Mouse (Mus musculus) olfactory bulb, adult 2 months (tissue): Measurements from ENCODE around the gene Ppp1r12b. TPM values are rescaled to one million over a fixed set of nuclear protein-coding genes. Genes with fewer than 3 reads are reported as not detected.

Source experiments
- H3K27ac ChIP-seq: fragments of 200-500 bp; 2 replicates; pipeline ENCODE4 v1.5.1; 2012; ENCODE audit warnings: low read depth, low read length; ENCODE audit not compliant: insufficient read depth
- H3K4me1 ChIP-seq: fragments of 200-500 bp; 2 replicates; pipeline ENCODE4 v1.6.1; 2012; ENCODE audit warnings: low read length; ENCODE audit not compliant: control insufficient read depth, insufficient read depth
- H3K4me3 ChIP-seq: fragments of 200-500 bp; 2 replicates; pipeline ENCODE4 v1.5.1; 2012; ENCODE audit warnings: mild to moderate bottlenecking, low read depth, low read length, moderate library complexity; ENCODE audit not compliant: insufficient read depth
- CTCF ChIP-seq: fragments of 200-500 bp; IDR thresholded peaks from 2 replicates; pipeline ENCODE4 v1.5.1; 2012; ENCODE audit warnings: low read depth, mild to moderate bottlenecking, low read length, moderate library complexity; ENCODE audit not compliant: insufficient read depth
- POLR2A ChIP-seq: fragments of 200-500 bp; IDR thresholded peaks from 2 replicates; pipeline ENCODE4 v1.6.1; 2012; ENCODE audit warnings: mild to moderate bottlenecking, low read depth, low read length, moderate library complexity; ENCODE audit not compliant: insufficient read depth
- WGBS: fragments of 180-500 bp; shearing (Covaris S2); methylation state at CpG from one replicate; pipeline ENCODE4 v1.1.7; 2018; 5-methylcytosine and 5-hydroxymethylcytosine counted together
- polyA plus RNA-seq: library from polyadenylated mRNA; stranded (reverse); fragments of >200 nt; gene quantifications from 2 replicates; pipeline ENCODE4 v1.2.4, GENCODE M21; 2012; ENCODE audit warnings: low replicate concordance; ENCODE audit not compliant: missing spikeins, insufficient read depth, insufficient read length

Ppp1r12b gene
- polyA plus RNA-seq, 1 experiment = 34.2 TPM

DNA sequence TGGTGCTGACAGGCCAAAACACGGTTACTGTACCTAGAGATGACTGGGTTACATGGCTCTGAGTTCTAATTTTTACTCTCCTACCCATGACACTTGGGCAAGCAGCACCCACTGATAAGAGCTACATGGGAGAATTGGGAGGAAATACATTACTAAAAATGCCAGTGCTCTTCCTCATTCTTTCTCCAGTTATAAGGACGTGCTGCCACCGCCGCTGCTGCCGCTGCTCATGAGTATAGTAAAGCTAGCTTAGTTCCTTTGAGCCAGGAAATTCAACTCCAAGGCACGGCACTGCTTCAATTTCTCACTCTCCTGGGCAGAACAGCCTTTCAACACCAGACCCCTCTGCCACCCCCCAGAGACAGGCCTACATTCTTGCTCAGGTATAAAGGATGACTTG, 171.3 kb downstream of the Ppp1r12b start:
- no peak for TF ChIP-seq POLR2A
- TF ChIP-seq CTCF = no peak
- H3K4me3 ChIP-seq = no peak overlapping the region
- WGBS = 70% methylated on average over 6 of the region's 6 CpGs

DNA sequence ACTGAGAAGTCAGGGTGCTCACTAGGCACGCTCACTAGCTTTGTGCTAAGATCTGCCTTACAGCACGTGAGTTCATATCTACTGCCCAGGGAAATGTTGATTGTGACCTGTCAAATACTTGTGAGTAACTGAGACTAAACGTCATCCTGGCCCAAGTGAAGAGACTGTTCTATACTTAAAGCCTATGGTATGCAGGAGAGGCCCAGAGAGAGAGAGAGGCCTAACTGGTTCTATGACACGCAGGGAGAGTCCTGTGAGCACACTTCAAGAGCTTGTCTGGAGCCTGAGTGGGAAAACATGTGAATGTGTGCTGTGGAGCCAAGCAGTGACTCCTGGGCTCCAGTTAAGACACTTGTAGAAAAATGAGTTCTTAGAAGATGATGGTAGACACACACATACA, 171.8 kb downstream of the Ppp1r12b start:
- H3K4me3 ChIP-seq = no peak overlapping the region
- 84% methylated on average over 4 of the region's 4 CpGs for WGBS
- H3K4me1 ChIP-seq = peaks cover 8% of the 10 kb centered on the region; the same call in 1 of the 2 replicates
- H3K27ac ChIP-seq = no peak overlapping the region
- TF ChIP-seq POLR2A (no peak), CTCF (no peak)

More for the DNA sequence above, 171.3 kb downstream of the Ppp1r12b start:
- no peak overlapping the region for H3K27ac ChIP-seq
- peaks cover 10% of the 10 kb centered on the region; the same call in 1 of the 2 replicates for H3K4me1 ChIP-seq

DNA sequence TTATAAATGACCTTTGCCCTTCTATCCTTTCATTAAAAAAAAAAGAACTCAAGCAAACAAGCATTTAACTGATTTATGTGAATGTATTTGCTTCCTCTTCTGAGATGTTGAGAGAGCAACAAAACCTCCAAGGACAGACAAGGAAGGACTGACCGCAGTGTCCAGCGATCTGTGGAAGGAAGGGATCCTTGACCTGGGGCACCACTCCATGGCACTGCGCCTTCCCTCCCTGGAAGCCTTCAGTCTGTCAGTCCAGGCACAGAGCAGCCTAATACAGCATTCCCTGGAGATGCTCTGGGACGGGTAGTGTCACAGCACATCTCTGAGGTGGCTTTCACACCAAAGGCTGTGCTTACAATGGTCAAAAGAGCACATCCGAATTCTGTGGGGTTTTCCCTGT, 172.9 kb downstream of the Ppp1r12b start:
- 90% methylated on average over 5 of the region's 5 CpGs for whole genome bisulfite sequencing
- TF ChIP-seq CTCF (no peak), POLR2A (no peak)
- Histone ChIP-seq H3K27ac (no peak overlapping the region), H3K4me3 (no peak overlapping the region), H3K4me1 (peaks cover 8% of the 10 kb centered on the region)

DNA sequence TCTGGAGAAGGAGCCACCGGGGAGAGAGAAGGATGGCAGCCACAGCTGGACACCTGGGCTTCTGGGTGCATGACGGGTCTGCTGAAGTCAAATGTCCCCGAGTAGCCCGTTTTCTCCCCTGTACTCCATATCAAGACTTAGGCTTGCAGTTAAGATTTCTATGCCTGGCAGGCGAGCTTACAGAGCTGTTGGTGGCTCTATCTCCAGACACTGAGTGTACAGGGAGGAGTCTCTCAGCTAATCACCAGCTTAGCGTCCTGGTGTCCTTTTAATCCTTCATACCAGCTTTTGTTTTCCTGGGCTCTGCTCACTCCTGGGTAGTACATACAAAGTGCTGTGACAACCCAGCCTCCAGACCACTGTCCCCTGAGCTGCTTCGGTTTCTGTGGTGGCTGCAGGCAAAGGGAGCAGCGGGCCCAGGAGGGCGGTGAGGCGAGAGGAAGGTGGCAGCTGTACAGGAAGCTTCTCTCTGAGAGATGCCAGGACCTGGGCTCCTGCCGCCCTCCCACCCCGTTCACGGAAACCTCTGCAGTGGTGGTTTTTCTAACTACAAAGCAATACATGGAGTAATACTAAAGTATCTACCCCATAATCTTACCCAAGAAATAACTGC, 177.7 kb downstream of the Ppp1r12b start:
- Histone ChIP-seq H3K4me3 (no peak overlapping the region), H3K4me1 (peaks cover 22% of the 10 kb centered on the region), H3K27ac (no peak overlapping the region)
- TF ChIP-seq CTCF (no peak), POLR2A (no peak)
- 44% methylated on average over 13 of the region's 13 CpGs for WGBS

DNA sequence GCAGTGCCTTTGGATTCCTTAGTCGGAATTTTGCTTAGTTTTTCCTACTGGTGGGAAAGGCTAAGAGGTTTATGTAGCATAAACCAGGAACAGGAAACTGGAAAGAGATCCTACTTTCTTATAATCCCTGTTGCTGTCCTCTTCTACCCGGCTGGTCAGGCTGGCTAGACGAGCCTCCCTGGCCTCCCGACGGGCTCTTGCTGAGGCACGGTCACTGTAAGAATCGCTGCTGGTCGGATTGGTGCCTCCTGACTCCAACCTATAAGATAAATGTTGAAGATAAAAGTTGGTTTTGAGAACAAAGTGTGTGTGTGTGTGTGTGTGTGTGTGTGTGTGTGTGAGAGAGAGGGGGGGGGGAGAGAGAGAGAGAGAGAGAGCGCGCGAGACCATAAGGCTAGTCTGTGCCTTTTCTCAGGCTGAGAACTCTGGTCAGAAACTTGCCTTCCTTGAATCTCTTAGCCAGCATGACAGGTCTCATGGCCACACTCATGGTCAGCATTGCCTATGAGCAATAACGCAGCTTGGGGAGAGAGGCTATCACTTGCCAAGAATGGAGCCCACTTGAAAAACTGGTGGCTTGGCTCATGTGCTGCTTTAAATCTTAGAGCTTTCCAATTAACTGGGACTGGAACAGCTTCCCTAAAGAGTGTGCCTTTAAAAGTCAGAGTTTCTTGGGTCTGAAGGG, 178.4 kb downstream of the Ppp1r12b start:
- no peak overlapping the region for H3K27ac ChIP-seq
- WGBS = 85% methylated on average over 11 of the region's 12 CpGs
- TF ChIP-seq POLR2A = no peak
- TF ChIP-seq CTCF = no peak

DNA sequence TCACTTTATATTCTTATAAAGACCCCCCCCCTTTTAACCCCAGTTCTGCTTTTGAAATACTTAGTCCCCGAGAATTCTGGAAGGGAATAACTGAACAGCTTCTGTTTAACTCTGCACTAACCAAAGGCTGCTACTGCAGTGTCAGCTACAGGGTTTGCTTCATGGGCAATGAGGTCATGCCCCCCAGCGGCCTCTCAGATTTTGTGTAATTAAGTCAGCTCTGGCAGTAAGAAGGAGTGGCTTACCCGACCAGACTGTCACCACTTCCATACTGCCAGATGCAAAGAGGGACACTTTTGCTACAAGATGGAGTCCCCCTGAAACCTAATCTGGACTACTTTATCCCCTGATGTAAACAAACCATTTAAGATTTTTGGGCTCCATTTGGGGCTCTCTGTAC, 180.1 kb downstream of the Ppp1r12b start:
- TF ChIP-seq POLR2A (no peak), CTCF (no peak)
- 42% methylated on average over 3 of the region's 3 CpGs for WGBS

More for the DNA sequence above, 178.4 kb downstream of the Ppp1r12b start:
- H3K4me3 ChIP-seq = no peak overlapping the region
- peaks cover 20% of the 10 kb centered on the region for H3K4me1 ChIP-seq

DNA sequence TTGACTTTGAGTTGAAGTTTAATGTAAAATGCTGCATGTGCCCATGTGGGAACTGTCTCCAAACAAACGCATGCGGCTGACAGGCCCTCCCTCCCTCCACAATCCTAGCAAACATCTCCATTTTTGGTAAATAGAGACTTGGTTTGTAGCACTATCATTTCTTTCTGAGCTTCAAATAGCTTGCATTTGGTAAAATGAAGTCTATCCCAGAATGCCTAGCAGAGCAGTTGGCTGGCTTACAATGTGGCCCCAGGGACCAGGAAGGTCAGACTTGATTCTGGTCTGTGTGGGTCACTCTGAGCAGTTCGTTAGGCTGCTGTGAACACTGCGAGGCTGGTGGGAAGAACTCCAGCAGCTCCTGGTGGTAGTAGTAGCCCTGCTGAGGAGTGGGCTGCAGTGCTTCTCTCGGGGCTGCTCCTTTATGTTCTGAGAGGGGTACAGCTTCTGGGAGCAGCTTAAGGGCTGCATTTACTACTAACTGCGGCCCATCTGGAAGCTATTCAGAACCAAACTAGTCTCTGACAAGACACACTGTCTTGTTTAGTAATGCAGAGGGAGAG, 180.9 kb downstream of the Ppp1r12b start:
- Histone ChIP-seq H3K4me1 (peaks cover 24% of the 10 kb centered on the region), H3K4me3 (no peak overlapping the region), H3K27ac (peak overlapping the region; percentile 74; the same call in 1 of the 2 replicates)
- 31% methylated on average over 6 of the region's 6 CpGs for WGBS
- no peak for TF ChIP-seq CTCF
- TF ChIP-seq POLR2A = no peak

More for the DNA sequence above, 180.1 kb downstream of the Ppp1r12b start:
- Histone ChIP-seq H3K4me3 (no peak overlapping the region), H3K27ac (no peak overlapping the region), H3K4me1 (peaks cover 24% of the 10 kb centered on the region)

DNA sequence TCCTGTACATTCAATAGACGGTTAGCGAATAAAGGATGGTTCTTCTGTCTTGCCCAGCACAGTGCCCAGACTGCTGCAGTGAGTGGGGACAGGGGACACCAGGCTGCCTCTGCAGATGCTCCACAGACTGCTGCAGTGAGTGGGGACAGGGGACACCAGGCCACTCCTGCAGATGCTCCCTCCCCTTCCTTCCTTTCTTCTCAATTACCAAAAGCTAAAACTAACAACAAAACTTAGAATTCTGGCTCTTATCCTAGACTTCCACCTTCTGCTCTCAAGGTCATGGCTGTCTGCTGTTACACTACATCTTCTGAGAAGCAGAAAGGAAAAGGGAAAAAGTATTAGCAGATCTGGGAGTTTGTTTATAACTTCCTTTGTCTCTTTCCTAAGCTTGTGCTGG, 181.5 kb downstream of the Ppp1r12b start:
- Histone ChIP-seq H3K4me1 (peaks cover 24% of the 10 kb centered on the region), H3K4me3 (no peak overlapping the region), H3K27ac (no peak overlapping the region)
- TF ChIP-seq POLR2A (no peak), CTCF (no peak)
- 79% methylated on average over 2 of the region's 2 CpGs for WGBS

DNA sequence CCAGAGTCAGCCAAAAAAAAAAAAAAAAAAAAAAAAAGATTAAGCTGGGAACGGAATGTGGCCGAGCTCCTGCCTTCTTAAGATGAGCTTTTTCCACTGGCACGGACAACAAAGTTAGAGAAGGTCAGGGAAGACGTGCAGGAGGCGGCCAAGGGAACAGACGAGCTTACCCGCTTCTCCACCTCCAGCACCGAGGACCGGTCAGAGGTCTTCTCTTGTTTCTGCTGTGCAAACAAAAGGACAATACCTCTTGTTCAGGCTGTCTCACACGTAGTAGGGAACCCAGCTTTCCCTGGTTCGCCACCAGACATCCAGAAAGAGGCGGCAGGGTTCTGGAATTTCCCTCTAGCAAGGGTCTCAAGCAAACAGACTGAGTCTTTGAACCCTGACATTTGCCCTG, 182.5 kb downstream of the Ppp1r12b start:
- 65% methylated on average over 12 of the region's 12 CpGs for WGBS
- TF ChIP-seq POLR2A (no peak), CTCF (no peak)
- no peak overlapping the region for H3K27ac ChIP-seq
- H3K4me3 ChIP-seq = no peak overlapping the region
- peaks cover 23% of the 10 kb centered on the region for H3K4me1 ChIP-seq
